8 mouse cellular contexts compared by ENCODE assay signal in genomic region chr2:104815561-104816370, GRCm38 (mm10). TPM values are rescaled to one million over a fixed set of nuclear protein-coding genes. Genes with fewer than 3 reads are reported as not detected.
DNase-seq lines count a peak whose midpoint lies in the region; ATAC-seq lines count a peak whose summit lies in the region.

No protein-coding gene starts in this region.

- peak overlapping the region; percentile 82 for H3K4me2 ChIP-seq in limb, embryonic 11.5 days (ENCODE audit: low read depth, severe bottlenecking)
- H3K4me2 ChIP-seq in midbrain, embryonic 12.5 days (replicated peaks) = peak overlapping the region; percentile 64
- peak overlapping the region; percentile 75 for H3K4me2 ChIP-seq in stomach, embryonic 15.5 days

- WGBS in limb, embryonic 11.5 days = under 1% methylated on average over 33 of the region's 33 CpGs
- WGBS in midbrain, embryonic 12.5 days = under 1% methylated on average over 33 of the region's 33 CpGs
- under 1% methylated on average over 33 of the region's 33 CpGs for WGBS in stomach, embryonic 15.5 days

- peak overlapping the region; percentile 98 for H3K27ac ChIP-seq in limb, embryonic 11.5 days (replicated peaks; ENCODE audit: low read depth, low read length)
- peak overlapping the region; percentile 99 for H3K27ac ChIP-seq in midbrain, embryonic 12.5 days (replicated peaks)
- H3K27ac ChIP-seq in stomach, embryonic 15.5 days = peak overlapping the region; percentile 98

- intact Hi-C loops in gastrocnemius, postnatal 14 days (cut with DNase I; ENCODE audit: low total_unique reads) = no loop called here

- H3K4me3 ChIP-seq in limb, embryonic 11.5 days (ENCODE audit: low read depth, low read length) = peak overlapping the region; percentile 98
- H3K4me3 ChIP-seq in midbrain, embryonic 12.5 days = peak overlapping the region; percentile 95
- H3K4me3 ChIP-seq in stomach, embryonic 15.5 days (replicated peaks) = peak overlapping the region; percentile 94

- H3K9me3 ChIP-seq in limb, embryonic 11.5 days (ENCODE audit: control insufficient read depth, low read length) = no peaks in the 10 kb centered on the region
- H3K9me3 ChIP-seq in midbrain, embryonic 12.5 days = no peaks in the 10 kb centered on the region
- no peaks in the 10 kb centered on the region for H3K9me3 ChIP-seq in stomach, embryonic 15.5 days

- peak; percentile 31 for ATAC-seq in limb, embryonic 11.5 days (ENCODE audit: insufficient number of reproducible peaks, low FRiP score, low TSS enrichment, low read depth)
- peak; percentile 48 for ATAC-seq in midbrain, embryonic 12.5 days (ENCODE audit: low FRiP score, low read depth)
- peak; percentile 37 for ATAC-seq in stomach, embryonic 15.5 days (ENCODE audit: insufficient read depth, low FRiP score, low read depth)

- H3K9ac ChIP-seq in limb, embryonic 11.5 days (ENCODE audit: low read length) = peak overlapping the region; percentile 99
- peak overlapping the region; percentile 99 for H3K9ac ChIP-seq in midbrain, embryonic 12.5 days (replicated peaks)
- peak overlapping the region; percentile 94; the same call in 1 of the 2 replicates for H3K9ac ChIP-seq in stomach, embryonic 15.5 days

- no peaks in the 10 kb centered on the region for H3K27me3 ChIP-seq in limb, embryonic 11.5 days (ENCODE audit: control insufficient read depth, insufficient read depth, low read length)
- H3K27me3 ChIP-seq in midbrain, embryonic 12.5 days = no peaks in the 10 kb centered on the region
- no peaks in the 10 kb centered on the region for H3K27me3 ChIP-seq in stomach, embryonic 15.5 days (replicated peaks)

- H3K4me1 ChIP-seq in limb, embryonic 11.5 days (ENCODE audit: control insufficient read depth, insufficient read depth, low read length) = 0 out of 2 replicates have a peak, but pooled peaks cover 6% of the 10 kb centered on the region
- H3K4me1 ChIP-seq in midbrain, embryonic 12.5 days = peaks cover 31% of the 10 kb centered on the region
- no peaks in the 10 kb centered on the region for H3K4me1 ChIP-seq in stomach, embryonic 15.5 days

- peak; percentile 12 for DNase-seq in ovary, adult 18-20 months (ENCODE audit: low spot score)
- DNase-seq in ovary, postnatal 10 days (ENCODE audit: low spot score) = no peak
- DNase-seq in cerebellum, adult 9-11 months = peak; percentile 11
- peak; percentile 29 for DNase-seq in gastrocnemius, postnatal 14 days
- DNase-seq in hindlimb bud, embryonic 11.5 days (ENCODE audit: extremely low spot score, low read depth, low spot score) = peak; percentile 46
- peak; percentile 74 for DNase-seq in limb, embryonic 11.5 days (ENCODE audit: low spot score)

- no peaks in the 10 kb centered on the region for H3K36me3 ChIP-seq in limb, embryonic 11.5 days (ENCODE audit: control insufficient read depth, insufficient read depth, low read length)
- H3K36me3 ChIP-seq in midbrain, embryonic 12.5 days = no peaks in the 10 kb centered on the region
- H3K36me3 ChIP-seq in stomach, embryonic 15.5 days = no peaks in the 10 kb centered on the region

RNA-seq across cellular contexts. Expression of gene Qser1, which starts 0.8 kb away (rescaled TPM):
- total RNA-seq in gastrocnemius, postnatal 14 days (2021) = 10 to 100 TPM; 27.2 to 28.4 TPM
- polyA plus RNA-seq in limb, embryonic 11.5 days (2014; fragmentation: Nextera tagmentation; extraction: Ambion mirVana) = 19.2 and 19.7 TPM in 2 replicates
- polyA plus RNA-seq in midbrain, embryonic 12.5 days (2016; fragmentation: Nextera tagmentation; extraction: Ambion mirVana) = 11.0 and 12.9 TPM in 2 replicates
- polyA plus RNA-seq in stomach, embryonic 15.5 days (2015; fragmentation: Nextera tagmentation; extraction: Ambion mirVana) = 7.9 and 8.6 TPM in 2 replicates

RNA-seq across cellular contexts. Expression of gene Prrg4, which starts 33.9 kb away (rescaled TPM):
- 1 to 10 TPM in 1 of 2 experiments, under 1 TPM in 1; 0.51 to 1.3 TPM for total RNA-seq in gastrocnemius, postnatal 14 days (2021)
- 0.68 and 0.96 TPM in 2 replicates for polyA plus RNA-seq in limb, embryonic 11.5 days (2014; fragmentation: Nextera tagmentation; extraction: Ambion mirVana)
- 0.43 and 0.73 TPM in 2 replicates for polyA plus RNA-seq in midbrain, embryonic 12.5 days (2016; fragmentation: Nextera tagmentation; extraction: Ambion mirVana)
- polyA plus RNA-seq in stomach, embryonic 15.5 days (2015; fragmentation: Nextera tagmentation; extraction: Ambion mirVana) = 6.0 TPM in 2 replicates

RNA-seq across cellular contexts. Expression of gene Ccdc73, which starts 51.8 kb away (rescaled TPM):
- 1 to 10 TPM; 4.0 to 4.4 TPM for total RNA-seq in gastrocnemius, postnatal 14 days (2021)
- polyA plus RNA-seq in limb, embryonic 11.5 days (2014; fragmentation: Nextera tagmentation; extraction: Ambion mirVana) = 5.2 and 5.8 TPM in 2 replicates
- polyA plus RNA-seq in midbrain, embryonic 12.5 days (2016; fragmentation: Nextera tagmentation; extraction: Ambion mirVana) = 8.5 and 8.9 TPM in 2 replicates
- 5.9 and 6.7 TPM in 2 replicates for polyA plus RNA-seq in stomach, embryonic 15.5 days (2015; fragmentation: Nextera tagmentation; extraction: Ambion mirVana)
